Mouse (Mus musculus) embryo, embryonic 11 days (tissue): ENCODE measurements around the gene Atic.

Source experiments
- DNase-seq: peaks from one replicate; pipeline ENCODE4 v3.0.0-alpha.2; 2015

The Atic gene

GRCm38 (mm10) chr1:71556688-71557612, at the start of gene Atic:
TSS of gene Atic (plus strand) at chr1:71557150.
- peak; percentile 96 for DNase-seq

GRCm38 (mm10) chr1:71507251-71507650, 49.7 kb upstream of the Atic start:
- DNase-seq: peak; percentile 78

GRCm38 (mm10) chr1:71515041-71515440, 41.9 kb upstream of the Atic start:
- no peak for DNase-seq

- no peak for DNase-seq
These were observed 27.9 kb upstream of the Atic start for GRCm38 (mm10) chr1:71528808-71529648.

- DNase-seq: no peak
These were observed 26.2 kb upstream of the Atic start for GRCm38 (mm10) chr1:71530779-71531178.

- peak; percentile 71 for DNase-seq
These were observed 25.3 kb upstream of the Atic start for GRCm38 (mm10) chr1:71531653-71532052.

GRCm38 (mm10) chr1:71539641-71540040, 17.3 kb upstream of the Atic start:
- DNase-seq: no peak

- DNase-seq: no peak
These were observed 16.5 kb upstream of the Atic start for GRCm38 (mm10) chr1:71540437-71540836.

GRCm38 (mm10) chr1:71550626-71551195, 6.2 kb upstream of the Atic start:
- no peak for DNase-seq

- no peak for DNase-seq
These were observed 3.7 kb downstream of the Atic start for GRCm38 (mm10) chr1:71560626-71561025.

- no peak for DNase-seq
These were observed 7.3 kb downstream of the Atic start for GRCm38 (mm10) chr1:71564291-71564690.

- no peak for DNase-seq
These were observed 11.1 kb downstream of the Atic start for GRCm38 (mm10) chr1:71567884-71568605.

- DNase-seq: no peak
These were observed 13.2 kb downstream of the Atic start for GRCm38 (mm10) chr1:71570116-71570515.

- no peak for DNase-seq
These were observed 19.0 kb downstream of the Atic start for GRCm38 (mm10) chr1:71575987-71576386.

GRCm38 (mm10) chr1:71576837-71577236, 19.9 kb downstream of the Atic start:
- DNase-seq: no peak

- no peak for DNase-seq
These were observed 22.6 kb downstream of the Atic start for GRCm38 (mm10) chr1:71579526-71579925.

- no peak for DNase-seq
These were observed 23.5 kb downstream of the Atic start for GRCm38 (mm10) chr1:71580408-71580807.

GRCm38 (mm10) chr1:71583302-71583701, 26.4 kb downstream of the Atic start:
- DNase-seq: no peak

- DNase-seq: no peak
These were observed 26.9 kb downstream of the Atic start for GRCm38 (mm10) chr1:71583900-71584299.

- no peak for DNase-seq
These were observed 29.7 kb downstream of the Atic start for GRCm38 (mm10) chr1:71586658-71587057.

GRCm38 (mm10) chr1:71590038-71590437, 33.1 kb downstream of the Atic start:
- no peak for DNase-seq

- no peak for DNase-seq
These were observed 36.2 kb downstream of the Atic start for GRCm38 (mm10) chr1:71593184-71593583.

- DNase-seq: no peak
These were observed 37.3 kb downstream of the Atic start for GRCm38 (mm10) chr1:71594268-71594667.
